Mouse (Mus musculus) kidney, adult 2 months (tissue): ENCODE results near the gene 4921504E06Rik. TPM values are rescaled to one million over a fixed set of nuclear protein-coding genes. Genes with fewer than 3 reads are reported as not detected.
A peak's percentile ranks its signal among the peaks of the same experiment; 100 is the strongest.

Experiments
- DNase-seq: peaks from one replicate; pipeline ENCODE4 v3.0.0; 2021
- H3K27ac ChIP-seq: fragments of 200-500 bp; 2 replicates; pipeline ENCODE4 v1.5.1; 2012; ENCODE audit warnings: low read depth, low read length, control low read depth, inconsistent platforms; ENCODE audit not compliant: insufficient read depth
- H3K27me3 ChIP-seq: fragments of 200-500 bp; replicated peaks from 2 replicates; pipeline ENCODE4 v1.6.1; 2012; ENCODE audit warnings: mild to moderate bottlenecking, moderate library complexity, low read length, inconsistent platforms; ENCODE audit not compliant: control insufficient read depth, insufficient read depth
- H3K36me3 ChIP-seq: fragments of 200-500 bp; 2 replicates; pipeline ENCODE4 v1.6.1; 2012; ENCODE audit warnings: mild to moderate bottlenecking, moderate library complexity, low read length, inconsistent platforms; ENCODE audit not compliant: control insufficient read depth, insufficient read depth
- H3K4me1 ChIP-seq: fragments of 200-500 bp; 2 replicates; pipeline ENCODE4 v1.6.1; 2011; ENCODE audit warnings: low read length; ENCODE audit not compliant: control insufficient read depth, insufficient read depth
- H3K4me3 ChIP-seq: fragments of 200-500 bp; 2 replicates; pipeline ENCODE4 v1.5.1; 2011; ENCODE audit warnings: mild to moderate bottlenecking, low read depth, low read length, control low read depth; ENCODE audit not compliant: insufficient read depth
- CTCF ChIP-seq: fragments of 200-500 bp; conservative IDR thresholded peaks from 2 replicates; pipeline ENCODE4 v1.5.1; 2011; ENCODE audit warnings: low read depth, mild to moderate bottlenecking, control low read depth, low read length, moderate library complexity, mixed read lengths; ENCODE audit not compliant: insufficient read depth, insufficient read length
- POLR2A ChIP-seq: fragments of 200-500 bp; IDR thresholded peaks from one replicate; pipeline ENCODE4 v1.6.1; 2011; ENCODE audit warnings: low read depth, low read length, control low read depth
- WGBS: fragments of 180-500 bp; shearing (Covaris S2); methylation state at CpG from one replicate; pipeline ENCODE4 v1.1.7; 2018; 5-methylcytosine and 5-hydroxymethylcytosine counted together
- polyA plus RNA-seq: library from polyadenylated mRNA; depleted of rRNA; stranded (reverse); fragments of >200 nt; gene quantifications from 2 replicates; pipeline ENCODE4 v1.2.3, GENCODE M21; 2012

Gene 4921504E06Rik
- polyA plus RNA-seq, 1 experiment = not detected

- WGBS = 86% methylated on average over 2 of the region's 2 CpGs
- no peak for TF ChIP-seq POLR2A
- TF ChIP-seq CTCF = no peak
- Histone ChIP-seq H3K27ac (no peak overlapping the region), H3K36me3 (no peaks in the 10 kb centered on the region), H3K4me1 (no peaks in the 10 kb centered on the region), H3K27me3 (no peaks in the 10 kb centered on the region), H3K4me3 (no peak overlapping the region)
- no peak for DNase-seq
Measured at GRCm38 (mm10) chr2:19529428-19529827, 24.3 kb downstream of the 4921504E06Rik start.

DNA sequence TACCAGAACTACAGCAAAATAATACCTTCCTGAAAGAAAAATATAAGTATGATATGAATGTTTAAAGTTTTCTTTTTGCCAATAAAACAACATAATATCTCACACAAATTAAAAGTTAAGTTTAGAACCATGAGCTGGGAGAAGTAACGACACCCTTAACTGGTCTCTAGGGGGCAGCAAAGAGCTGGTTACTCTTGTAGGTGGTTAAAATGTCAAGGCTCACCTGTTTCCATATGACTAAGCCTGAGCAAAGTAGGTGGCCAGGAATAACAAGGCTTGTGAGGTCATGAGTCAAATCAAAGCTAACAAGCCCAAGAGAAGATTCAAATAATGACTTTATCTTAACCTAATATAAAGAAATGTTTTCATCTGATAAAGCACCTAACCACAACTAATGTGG is 24.9 kb downstream of the 4921504E06Rik start:
- DNase-seq = peak; percentile 80
- no peaks in the 10 kb centered on the region for H3K36me3 ChIP-seq
- H3K27ac ChIP-seq = no peak overlapping the region
- WGBS = 0% methylated on average over 1 of the region's 1 CpGs
- H3K4me3 ChIP-seq = no peak overlapping the region
- H3K4me1 ChIP-seq = no peaks in the 10 kb centered on the region
- TF ChIP-seq CTCF (peak; percentile 36; the same call in 1 of the 2 replicates), POLR2A (no peak)
- H3K27me3 ChIP-seq = no peaks in the 10 kb centered on the region

GRCm38 (mm10) chr2:19524071-19524470 is 29.6 kb downstream of the 4921504E06Rik start:
- H3K27me3 ChIP-seq = no peaks in the 10 kb centered on the region
- no peak overlapping the region for H3K27ac ChIP-seq
- WGBS = 43% methylated on average over 5 of the region's 5 CpGs
- 0 out of 2 replicates have a peak, but pooled peaks cover 4% of the 10 kb centered on the region for H3K4me1 ChIP-seq
- DNase-seq = peak; percentile 66
- no peak overlapping the region for H3K4me3 ChIP-seq
- no peaks in the 10 kb centered on the region for H3K36me3 ChIP-seq
- no peak for TF ChIP-seq POLR2A
- no peak for TF ChIP-seq CTCF

DNA sequence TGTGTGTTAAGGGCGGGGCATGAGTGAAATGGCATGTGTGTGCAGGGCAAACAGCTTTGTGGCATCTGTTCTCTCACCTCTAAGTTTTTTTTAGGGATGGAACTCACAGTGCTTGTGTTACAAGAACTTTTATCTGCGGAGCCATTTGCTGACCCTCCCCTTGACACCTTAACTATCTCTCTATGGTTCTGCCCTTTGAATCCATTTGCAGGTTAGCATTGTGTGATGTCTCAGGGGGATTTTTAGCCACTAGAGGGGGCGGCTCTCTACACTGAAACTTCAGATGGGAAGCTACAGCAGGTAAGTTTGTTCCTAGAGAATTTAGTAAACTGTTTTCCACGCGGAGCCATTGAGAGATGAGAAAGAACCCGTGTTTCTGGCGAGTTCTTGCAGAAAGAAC is 32.1 kb downstream of the 4921504E06Rik start:
- DNase-seq = peak; percentile 36
- 38% methylated on average over 7 of the region's 7 CpGs for WGBS
- TF ChIP-seq POLR2A = no peak
- no peak for TF ChIP-seq CTCF

DNA sequence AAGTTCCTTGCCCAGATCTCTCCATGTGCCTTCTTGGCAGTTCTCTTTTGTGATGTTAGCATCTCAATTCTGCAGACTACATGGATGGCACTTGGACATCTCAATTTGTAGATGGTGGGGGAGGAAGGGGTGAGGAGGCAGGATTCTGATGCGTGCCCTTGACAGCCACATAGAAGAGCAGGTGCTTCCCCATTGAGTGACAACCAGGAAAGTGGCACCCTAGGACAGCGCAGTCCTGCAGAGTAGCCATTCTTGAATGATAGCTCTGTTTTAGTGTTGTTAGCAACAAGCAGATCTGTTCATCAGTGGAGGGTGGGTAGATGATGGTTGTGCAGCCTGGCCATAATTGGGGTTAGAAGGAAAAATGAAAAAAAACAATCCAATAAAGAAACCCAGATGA is 33.1 kb downstream of the 4921504E06Rik start:
- Histone ChIP-seq H3K36me3 (no peaks in the 10 kb centered on the region), H3K27me3 (no peaks in the 10 kb centered on the region), H3K4me3 (no peak overlapping the region), H3K27ac (no peak overlapping the region), H3K4me1 (0 out of 2 replicates have a peak, but pooled peaks cover 4% of the 10 kb centered on the region)
- TF ChIP-seq CTCF (no peak), POLR2A (no peak)
- WGBS = 92% methylated on average over 2 of the region's 2 CpGs
- no peak for DNase-seq

More for the DNA sequence above, 32.1 kb downstream of the 4921504E06Rik start:
- Histone ChIP-seq H3K27ac (no peak overlapping the region), H3K4me3 (no peak overlapping the region), H3K4me1 (0 out of 2 replicates have a peak, but pooled peaks cover 4% of the 10 kb centered on the region), H3K36me3 (no peaks in the 10 kb centered on the region), H3K27me3 (no peaks in the 10 kb centered on the region)

DNA sequence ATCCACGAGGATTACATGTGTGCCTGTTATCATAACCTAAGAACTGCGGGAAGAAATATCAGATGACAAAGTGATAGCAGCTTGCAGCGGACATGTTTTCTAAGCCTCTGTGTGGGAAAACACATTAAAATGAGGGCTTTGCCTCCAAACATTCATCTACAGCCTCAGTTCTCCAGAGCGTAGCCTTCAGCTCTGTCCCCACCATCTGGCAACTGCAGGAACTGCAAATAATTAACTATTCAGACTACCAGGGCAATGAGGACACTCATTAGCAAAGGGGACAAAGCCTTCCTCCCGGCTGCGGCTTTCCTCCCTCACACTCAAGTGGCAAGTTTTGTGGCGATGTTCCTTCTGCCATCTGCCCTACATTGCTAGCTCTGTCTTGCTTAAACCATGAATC is 33.9 kb downstream of the 4921504E06Rik start:
- DNase-seq = peak; percentile 80
- H3K4me3 ChIP-seq = no peak overlapping the region

GRCm38 (mm10) chr2:19517952-19518351 is 35.8 kb downstream of the 4921504E06Rik start:
- Histone ChIP-seq H3K27ac (no peak overlapping the region), H3K27me3 (no peaks in the 10 kb centered on the region), H3K4me1 (no peaks in the 10 kb centered on the region), H3K4me3 (no peak overlapping the region), H3K36me3 (no peaks in the 10 kb centered on the region)
- 59% methylated on average over 13 of the region's 13 CpGs for WGBS
- no peak for DNase-seq
- TF ChIP-seq CTCF (no peak), POLR2A (no peak)

More for the DNA sequence above, 33.9 kb downstream of the 4921504E06Rik start:
- Histone ChIP-seq H3K27me3 (no peaks in the 10 kb centered on the region), H3K36me3 (no peaks in the 10 kb centered on the region), H3K4me1 (0 out of 2 replicates have a peak, but pooled peaks cover 4% of the 10 kb centered on the region), H3K27ac (no peak overlapping the region)
- WGBS = 4% methylated on average over 7 of the region's 7 CpGs
- TF ChIP-seq CTCF = peak; percentile 75
- no peak for TF ChIP-seq POLR2A

- no peak overlapping the region for H3K4me3 ChIP-seq
- no peaks in the 10 kb centered on the region for H3K4me1 ChIP-seq
- H3K27me3 ChIP-seq = no peaks in the 10 kb centered on the region
- no peak for TF ChIP-seq CTCF
- TF ChIP-seq POLR2A = no peak
- H3K27ac ChIP-seq = no peak overlapping the region
- WGBS = 56% methylated on average over 5 of the region's 5 CpGs
- peak; percentile 84 for DNase-seq
- no peaks in the 10 kb centered on the region for H3K36me3 ChIP-seq
Measured at GRCm38 (mm10) chr2:19512381-19512780, 41.3 kb downstream of the 4921504E06Rik start.
